Mouse (Mus musculus): ENCODE data around the gene AC140267.1.

DNA sequence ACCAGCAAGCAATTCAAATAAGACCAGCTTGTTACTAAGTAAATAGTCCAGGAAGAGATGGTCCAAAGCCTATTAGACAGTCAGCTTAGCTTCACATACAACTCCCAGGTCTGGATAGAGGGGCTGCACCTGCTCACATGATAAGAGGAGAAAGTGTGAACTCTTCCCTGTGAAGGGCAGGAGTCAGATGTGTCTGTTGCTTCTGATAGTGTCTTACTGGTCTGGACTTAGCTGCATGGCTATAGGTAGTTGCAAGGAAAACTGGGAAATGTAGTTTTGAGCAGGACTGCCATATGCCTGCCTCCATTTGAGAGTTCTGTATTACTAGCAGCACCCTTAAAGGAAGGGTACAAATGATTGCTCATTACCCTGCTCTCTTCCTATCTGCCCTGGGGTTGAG, 21.9 kb upstream of the AC140267.1 start:
- TF ChIP-seq POLR2A (IDR thresholded peaks at IDR 0.05; ENCODE audit: control insufficient read depth, low read depth, low read length) (no peak), CTCF (IDR thresholded peaks at IDR 0.05; ENCODE audit: control insufficient read depth, insufficient read depth, insufficient replicate concordance, low read depth, low read length) (no peak)

All from testis, adult 2 months (tissue).